Mouse (Mus musculus) ES-Bruce4 (cell line): Measurements from ENCODE around the gene Zfp523. TPM values are rescaled to one million over a fixed set of nuclear protein-coding genes. Genes with fewer than 3 reads are reported as not detected.

Source experiments
- H3K27ac ChIP-seq: 2 replicates; pipeline ENCODE4 v1.5.1; 2012; ENCODE audit warnings: low read length, inconsistent platforms; ENCODE audit not compliant: insufficient read depth
- H3K27me3 ChIP-seq: 2 replicates; pipeline ENCODE4 v1.6.1; 2012; ENCODE audit warnings: mild to moderate bottlenecking, low read length, inconsistent platforms; ENCODE audit not compliant: control insufficient read depth, poor library complexity, insufficient read depth, severe bottlenecking
- H3K36me3 ChIP-seq: 2 replicates; pipeline ENCODE4 v1.6.1; 2012; ENCODE audit warnings: inconsistent platforms, mild to moderate bottlenecking, low read length, moderate library complexity; ENCODE audit not compliant: control insufficient read depth, poor library complexity, insufficient read depth, severe bottlenecking
- H3K4me1 ChIP-seq: one replicate; pipeline ENCODE4 v1.8.1; 2011; ENCODE audit warnings: low read length; ENCODE audit not compliant: control insufficient read depth, insufficient read depth
- H3K4me3 ChIP-seq: 2 replicates; pipeline ENCODE4 v1.5.1; 2011; ENCODE audit warnings: low read depth, mild to moderate bottlenecking, low read length
- H3K9ac ChIP-seq: 2 replicates; pipeline ENCODE4 v1.6.1; 2012; ENCODE audit warnings: low read depth, mild to moderate bottlenecking, inconsistent platforms; ENCODE audit not compliant: poor library complexity, severe bottlenecking
- H3K9me3 ChIP-seq: replicated peaks from 2 replicates; pipeline ENCODE4 v1.6.1; 2012; ENCODE audit warnings: mild to moderate bottlenecking, low read length, inconsistent platforms; ENCODE audit not compliant: control insufficient read depth, poor library complexity, insufficient read depth, severe bottlenecking
- CTCF ChIP-seq: IDR thresholded peaks from one replicate; pipeline ENCODE4 v1.8.1; 2011; ENCODE audit warnings: low read depth, low read length
- EP300 ChIP-seq: IDR thresholded peaks from 2 replicates; pipeline ENCODE4 v1.6.1; 2011; ENCODE audit warnings: low read depth, low read length; ENCODE audit not compliant: insufficient read depth
- POLR2A ChIP-seq: IDR thresholded peaks from one replicate; pipeline ENCODE4 v1.8.1; 2011; ENCODE audit warnings: low read length; ENCODE audit not compliant: insufficient read depth
- polyA plus RNA-seq: library from polyadenylated mRNA; stranded (reverse); fragments of >200 nt; gene quantifications from 2 replicates; pipeline ENCODE4 v1.2.4, GENCODE M21; 2011; ENCODE audit warnings: low read depth; ENCODE audit not compliant: missing spikeins, insufficient read depth, insufficient read length

Gene Zfp523
- polyA plus RNA-seq = 16.6 and 19.5 TPM in 2 replicates

- Histone ChIP-seq H3K9me3 (no peaks in the 10 kb centered on the region), H3K27me3 (no peaks in the 10 kb centered on the region), H3K9ac (peak within 1 kb of the TSS; percentile 95), H3K36me3 (no peaks in the 10 kb centered on the region), H3K4me3 (peak within 1 kb of the TSS; percentile 71), H3K27ac (no peak within 1 kb of the TSS), H3K4me1 (peaks cover 12% of the 10 kb centered on the region)
- TF ChIP-seq CTCF (no peak), POLR2A (no peak), EP300 (no peak)
Observed at GRCm38 (mm10) chr17:28176775-28177539, at the start of gene Zfp523. TSS of gene Zfp523 (plus strand) at chr17:28177129.

GRCm38 (mm10) chr17:28129796-28130195, 47.1 kb upstream of the Zfp523 start:
- Histone ChIP-seq H3K4me3 (no peak overlapping the region), H3K36me3 (no peaks in the 10 kb centered on the region), H3K27me3 (no peaks in the 10 kb centered on the region), H3K27ac (peak overlapping the region; percentile 55), H3K9ac (no peak overlapping the region), H3K9me3 (no peaks in the 10 kb centered on the region), H3K4me1 (peaks cover 17% of the 10 kb centered on the region)
- TF ChIP-seq CTCF (no peak), POLR2A (no peak), EP300 (no peak)

GRCm38 (mm10) chr17:28130391-28131125, 46.4 kb upstream of the Zfp523 start:
- peak overlapping the region; percentile 55 for H3K27ac ChIP-seq
- TF ChIP-seq POLR2A = no peak
- no peak for TF ChIP-seq CTCF
- no peak for TF ChIP-seq EP300
- H3K36me3 ChIP-seq = no peaks in the 10 kb centered on the region
- H3K4me1 ChIP-seq = peaks cover 17% of the 10 kb centered on the region
- no peaks in the 10 kb centered on the region for H3K9me3 ChIP-seq
- H3K4me3 ChIP-seq = no peak overlapping the region
- H3K9ac ChIP-seq = no peak overlapping the region
- H3K27me3 ChIP-seq = no peaks in the 10 kb centered on the region

- peak overlapping the region; percentile 55 for H3K27ac ChIP-seq
- no peak for TF ChIP-seq CTCF
- no peak for TF ChIP-seq EP300
- no peak for TF ChIP-seq POLR2A
- H3K4me3 ChIP-seq = no peak overlapping the region
Observed at GRCm38 (mm10) chr17:28131156-28131555, 45.8 kb upstream of the Zfp523 start.

GRCm38 (mm10) chr17:28133193-28133592, 43.7 kb upstream of the Zfp523 start:
- Histone ChIP-seq H3K9ac (no peak overlapping the region), H3K4me3 (no peak overlapping the region), H3K27ac (peak overlapping the region; percentile 9; the same call in 1 of the 2 replicates), H3K27me3 (no peaks in the 10 kb centered on the region), H3K9me3 (no peaks in the 10 kb centered on the region), H3K4me1 (peaks cover 24% of the 10 kb centered on the region), H3K36me3 (no peaks in the 10 kb centered on the region)
- TF ChIP-seq POLR2A (no peak), CTCF (peak; percentile 85)

More at GRCm38 (mm10) chr17:28131156-28131555, 45.8 kb upstream of the Zfp523 start:
- Histone ChIP-seq H3K27me3 (no peaks in the 10 kb centered on the region), H3K9me3 (no peaks in the 10 kb centered on the region), H3K4me1 (peaks cover 17% of the 10 kb centered on the region), H3K9ac (no peak overlapping the region), H3K36me3 (no peaks in the 10 kb centered on the region)

GRCm38 (mm10) chr17:28135496-28135895, 41.4 kb upstream of the Zfp523 start:
- Histone ChIP-seq H3K4me3 (no peak overlapping the region), H3K27me3 (no peaks in the 10 kb centered on the region), H3K4me1 (peaks cover 14% of the 10 kb centered on the region), H3K27ac (no peak overlapping the region), H3K36me3 (no peaks in the 10 kb centered on the region), H3K9ac (no peak overlapping the region), H3K9me3 (no peaks in the 10 kb centered on the region)
- no peak for TF ChIP-seq POLR2A
- no peak for TF ChIP-seq EP300
- no peak for TF ChIP-seq CTCF
